7 mouse cellular contexts compared by ENCODE assay signal in the genomic region with DNA sequence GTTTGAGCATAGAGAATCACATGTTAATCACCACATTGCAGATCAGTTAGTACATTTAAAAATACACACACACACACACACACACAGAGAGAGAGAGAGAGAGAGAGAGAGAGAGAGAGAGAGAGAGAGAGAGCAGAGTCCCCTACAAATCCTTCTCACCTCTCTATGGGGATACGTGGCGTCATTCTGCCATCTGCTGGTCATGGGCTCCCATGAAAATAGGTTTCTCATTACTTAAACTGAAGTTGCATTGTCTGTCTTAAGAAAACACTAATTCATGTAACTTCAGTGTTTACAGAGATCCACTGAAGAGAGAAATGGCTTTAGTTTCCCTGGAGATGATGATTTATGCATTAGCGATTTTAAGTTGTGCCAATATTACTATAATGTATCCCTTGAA.
DNase-seq lines count a peak whose midpoint lies in the region; ATAC-seq and TF ChIP-seq lines count a peak whose summit lies in the region.
"Not testable (repeated sequence)": the region's sequence is repeated elsewhere in the genome, so short reads cannot be mapped to it uniquely, and the experiment has no call there.

No protein-coding gene starts in this region.

- WGBS in bone marrow, adult 2 months = 16% methylated on average over 3 of the region's 3 CpGs
- 23% methylated on average over 3 of the region's 3 CpGs for WGBS in liver, embryonic 14.5 days (ENCODE audit: insufficient replicate concordance)
- 27% methylated on average over 3 of the region's 3 CpGs for WGBS in thymus, adult 2 months

- not testable (repeated sequence) for H3K9ac ChIP-seq in liver, embryonic 14.5 days (replicated peaks)

- TF ChIP-seq EP300 in liver, embryonic 14.5 days (IDR thresholded peaks at IDR 0.05; ENCODE audit: low read depth) = not testable (repeated sequence)

- H3K9me3 ChIP-seq in liver, embryonic 14.5 days (ENCODE audit: control insufficient read depth, low read length) = not testable (repeated sequence)

- TF ChIP-seq POLR2A in bone marrow, adult 2 months (IDR thresholded peaks at IDR 0.05; ENCODE audit: borderline replicate concordance, control insufficient read depth, low read depth, low read length); thymus, adult 2 months (IDR thresholded peaks at IDR 0.05; ENCODE audit: control insufficient read depth, extremely low read depth, insufficient read depth, low read length, poor library complexity): not testable (repeated sequence)

- H3K36me3 ChIP-seq in liver, embryonic 14.5 days (replicated peaks; ENCODE audit: control insufficient read depth, insufficient read depth, low read depth); thymus, adult 2 months (ENCODE audit: control insufficient read depth, insufficient read depth, low read length): not testable (repeated sequence)

- peak; percentile 36 for DNase-seq in CD4-positive helper T cell, adult 2 months (ENCODE audit: low read depth, low spot score)
- DNase-seq in R1 (ENCODE audit: low read depth, low spot score) = peak; percentile 2
- DNase-seq in liver, embryonic 14.5 days (ENCODE audit: low read depth in 3 of 3, low spot score in 3 of 3) = not testable (repeated sequence)
- peak; percentile 65 for DNase-seq in thymus, adult 2 months
- DNase-seq in thymus, postnatal 36 days = peak; percentile 50 to 57

- H3K4me1 ChIP-seq in bone marrow, adult 2 months (ENCODE audit: control insufficient read depth, insufficient read depth, low read length); liver, embryonic 14.5 days (replicated peaks; ENCODE audit: control insufficient read depth in 2 of 2, insufficient read depth in 2 of 2, low read length in 1 of 2); thymus, adult 2 months (replicated peaks; ENCODE audit: control insufficient read depth, insufficient read depth, low read length): not testable (repeated sequence)

- 0 out of 2 replicates have a peak, but pooled peaks have one; percentile 26 for TF ChIP-seq CTCF in bone marrow, adult 2 months (IDR thresholded peaks at IDR 0.05; ENCODE audit: control insufficient read depth, insufficient read depth, low read length)
- TF ChIP-seq CTCF in liver, embryonic 14.5 days (IDR thresholded peaks at IDR 0.05; ENCODE audit: low read depth) = 0 out of 2 replicates have a peak, but pooled peaks have one; percentile 4
- TF ChIP-seq CTCF in thymus, adult 2 months (IDR thresholded peaks at IDR 0.05; ENCODE audit: borderline replicate concordance, control insufficient read depth, extremely low read depth, insufficient read depth, low read length, poor library complexity) = not testable (repeated sequence)

- not testable (repeated sequence) for H3K27me3 ChIP-seq in liver, embryonic 14.5 days (ENCODE audit: control insufficient read depth, insufficient read depth, low read length); thymus, adult 2 months (ENCODE audit: control insufficient read depth, insufficient read depth, low read length)

- not testable (repeated sequence) for H3K4me2 ChIP-seq in liver, embryonic 14.5 days (ENCODE audit: low read depth)

- not testable (repeated sequence) for ATAC-seq in liver, embryonic 14.5 days (ENCODE audit: insufficient read depth)
- peak; percentile 71; the same call in 1 of the 2 replicates for ATAC-seq in megakaryocyte-erythroid progenitor cell, adult 5-6 weeks (replicated peaks; ENCODE audit: low FRiP score, low TSS enrichment, poor library complexity, severe bottlenecking)

- not testable (repeated sequence) for H3K27ac ChIP-seq in bone marrow, adult 2 months (ENCODE audit: control insufficient read depth, insufficient read depth, low read depth, low read length, poor library complexity); liver, embryonic 14.5 days; thymus, adult 2 months (ENCODE audit: control insufficient read depth, insufficient read depth, low read length)

- H3K4me3 ChIP-seq in bone marrow, adult 2 months (replicated peaks; ENCODE audit: control insufficient read depth, low read depth, low read length); liver, embryonic 14.5 days (ENCODE audit: insufficient read depth in 1 of 2, low read depth in 2 of 2, low read length in 2 of 2); thymus, adult 2 months (ENCODE audit: control insufficient read depth, insufficient read depth, low read length): not testable (repeated sequence)
